Mouse (Mus musculus) left cerebral cortex, adult 11 months (tissue): Measurements from ENCODE around the gene Ncoa3.
A peak's percentile ranks its signal among the peaks of the same experiment; 100 is the strongest.

Source experiments
- DNase-seq: peaks from one replicate; pipeline ENCODE4 v3.0.0; 2022; ENCODE audit warnings: low spot score

Ncoa3 gene

GRCm38 (mm10) chr2:166035725-166036124 is 43.3 kb downstream of the Ncoa3 start:
- DNase-seq = no peak

GRCm38 (mm10) chr2:166039681-166040080 is 47.2 kb downstream of the Ncoa3 start:
- no peak for DNase-seq

- no peak for DNase-seq
These were observed 50.1 kb downstream of the Ncoa3 start for GRCm38 (mm10) chr2:166042542-166042941.

GRCm38 (mm10) chr2:166045006-166045405 is 52.6 kb downstream of the Ncoa3 start:
- DNase-seq = no peak

GRCm38 (mm10) chr2:166045549-166046501 is 53.4 kb downstream of the Ncoa3 start:
- DNase-seq = no peak

- DNase-seq = no peak
These were observed 55.5 kb downstream of the Ncoa3 start for GRCm38 (mm10) chr2:166047931-166048330.

- DNase-seq = no peak
These were observed 56.4 kb downstream of the Ncoa3 start for GRCm38 (mm10) chr2:166048852-166049251.

- no peak for DNase-seq
These were observed 59.0 kb downstream of the Ncoa3 start for GRCm38 (mm10) chr2:166051421-166051820.

- DNase-seq = no peak
These were observed 59.5 kb downstream of the Ncoa3 start for GRCm38 (mm10) chr2:166051966-166052365.

- no peak for DNase-seq
These were observed 61.6 kb downstream of the Ncoa3 start for GRCm38 (mm10) chr2:166054002-166054539.

- DNase-seq = peak; percentile 62
These were observed 67.4 kb downstream of the Ncoa3 start for GRCm38 (mm10) chr2:166059684-166060423.

- DNase-seq = no peak
These were observed 69.6 kb downstream of the Ncoa3 start for GRCm38 (mm10) chr2:166062008-166062407.

GRCm38 (mm10) chr2:166062431-166062830 is 70.0 kb downstream of the Ncoa3 start:
- DNase-seq = no peak

GRCm38 (mm10) chr2:166066434-166066833 is 74.0 kb downstream of the Ncoa3 start:
- DNase-seq = no peak

- DNase-seq = no peak
These were observed 75.8 kb downstream of the Ncoa3 start for GRCm38 (mm10) chr2:166068261-166068660.

- DNase-seq = no peak
These were observed 76.7 kb downstream of the Ncoa3 start for GRCm38 (mm10) chr2:166069164-166069563.

GRCm38 (mm10) chr2:166069738-166070137 is 77.3 kb downstream of the Ncoa3 start:
- no peak for DNase-seq

GRCm38 (mm10) chr2:166071481-166071880 is 79.0 kb downstream of the Ncoa3 start:
- no peak for DNase-seq

GRCm38 (mm10) chr2:166071889-166072288 is 79.5 kb downstream of the Ncoa3 start:
- no peak for DNase-seq

GRCm38 (mm10) chr2:166073082-166073481 is 80.6 kb downstream of the Ncoa3 start:
- no peak for DNase-seq

- DNase-seq = no peak
These were observed 81.9 kb downstream of the Ncoa3 start for GRCm38 (mm10) chr2:166074322-166074721.

- no peak for DNase-seq
These were observed 84.9 kb downstream of the Ncoa3 start for GRCm38 (mm10) chr2:166077371-166077770.

GRCm38 (mm10) chr2:166079231-166079630 is 86.8 kb downstream of the Ncoa3 start:
- no peak for DNase-seq
